Mouse (Mus musculus): ENCODE results near the gene Fam216a.

DNA sequence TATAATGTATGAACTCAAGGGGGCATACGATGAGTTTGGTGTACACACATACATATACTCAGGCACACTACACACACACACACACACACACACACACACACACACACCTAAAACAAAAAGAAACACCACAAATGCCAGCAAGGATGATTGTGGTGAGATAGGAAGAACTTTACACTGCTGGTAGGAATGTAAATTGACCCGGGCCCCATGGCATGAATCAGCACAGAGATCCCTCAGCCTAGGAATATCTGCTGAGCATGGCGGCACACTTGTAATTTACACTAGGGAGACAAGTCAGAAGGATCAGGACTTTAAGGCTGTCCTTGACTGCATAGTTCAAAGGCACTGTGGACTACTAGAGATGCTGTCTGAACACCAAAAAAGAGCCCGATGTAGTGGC lies 41.9 kb downstream of the Fam216a start:
- TF ChIP-seq POLR2A (IDR thresholded peaks at IDR 0.05; ENCODE audit: borderline replicate concordance, insufficient read depth, low read length) (no peak), CTCF (IDR thresholded peaks at IDR 0.05; ENCODE audit: borderline replicate concordance, insufficient read depth, low read depth, low read length) (no peak)
